Mouse (Mus musculus): ENCODE results near the gene Sh3bp5.

Gene Sh3bp5

GRCm38 (mm10) chr14:31337406-31337805 is 98.5 kb downstream of the Sh3bp5 start:
- peak; percentile 18 for DNase-seq (ENCODE audit: low spot score)

GRCm38 (mm10) chr14:31336369-31337155 is 99.3 kb downstream of the Sh3bp5 start, which contains the start of gene Capn7:
TSS of gene Capn7 (plus strand) at chr14:31336638.
- peak; percentile 97 for DNase-seq (ENCODE audit: low spot score)

GRCm38 (mm10) chr14:31335765-31336164 is 100.1 kb downstream of the Sh3bp5 start:
- DNase-seq (ENCODE audit: low spot score): no peak

- DNase-seq (ENCODE audit: low spot score): no peak
Measured at GRCm38 (mm10) chr14:31330957-31331356, 104.9 kb downstream of the Sh3bp5 start.

GRCm38 (mm10) chr14:31329741-31330140 is 106.1 kb downstream of the Sh3bp5 start:
- no peak for DNase-seq (ENCODE audit: low spot score)

DNA sequence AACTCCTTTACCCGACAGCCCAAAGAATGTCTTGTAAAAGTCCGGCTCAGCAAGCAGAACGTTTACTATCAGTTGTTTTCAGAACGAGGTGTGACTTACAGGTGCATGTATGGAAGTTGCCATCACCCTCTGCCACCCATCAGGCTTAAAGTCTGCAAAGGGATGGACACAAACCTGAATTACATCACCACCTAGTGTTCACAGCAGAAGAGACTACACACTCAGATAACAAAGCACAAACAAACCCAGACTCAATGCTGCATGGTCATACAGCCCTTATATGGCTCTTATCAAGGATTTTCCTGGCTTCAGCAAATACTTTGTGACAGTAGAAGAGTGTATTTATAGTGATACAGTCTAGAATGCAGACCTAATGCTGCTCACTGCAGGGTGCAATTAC is 108.2 kb downstream of the Sh3bp5 start:
- no peak for DNase-seq (ENCODE audit: low spot score)

DNA sequence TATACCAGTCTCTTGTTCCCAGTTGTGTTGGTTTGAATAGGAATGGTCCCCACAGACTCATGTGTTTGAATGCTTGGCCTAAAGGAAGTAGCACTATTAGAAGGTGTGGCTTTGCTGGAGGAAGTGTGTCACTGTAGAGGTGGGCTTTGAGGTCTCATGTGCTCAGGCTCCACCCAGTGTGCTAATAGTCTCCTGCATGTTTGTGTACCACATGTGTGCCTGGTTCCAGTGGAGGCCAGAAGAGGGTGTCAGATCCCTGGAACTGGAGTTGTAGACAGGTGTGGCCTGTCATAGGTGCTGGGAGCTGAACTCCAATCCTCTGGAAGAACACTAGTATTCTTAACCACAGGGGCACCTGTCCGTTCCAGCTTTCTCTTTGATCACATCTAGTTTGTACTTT is 108.7 kb downstream of the Sh3bp5 start:
- DNase-seq (ENCODE audit: low spot score): no peak

DNA sequence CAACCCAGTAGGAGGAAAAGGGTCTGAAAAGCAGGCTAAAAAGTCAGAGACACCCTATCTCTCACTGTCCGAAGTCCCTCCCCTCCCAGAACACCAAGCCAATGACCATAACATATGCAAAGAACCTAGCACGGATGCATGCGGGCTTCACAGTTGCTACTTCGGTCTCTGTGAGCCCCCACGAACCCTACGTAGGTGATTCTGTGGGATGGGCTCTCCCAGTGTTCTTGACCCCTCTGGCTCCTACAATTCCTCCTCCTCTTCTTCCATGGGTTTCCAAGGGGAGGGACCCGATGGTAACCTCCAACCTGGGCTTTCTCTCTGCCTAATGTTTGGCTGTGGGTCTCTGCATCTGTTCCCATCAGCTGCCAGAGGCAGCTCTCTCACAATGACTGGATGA is 109.1 kb downstream of the Sh3bp5 start:
- DNase-seq (ENCODE audit: low spot score): no peak

DNA sequence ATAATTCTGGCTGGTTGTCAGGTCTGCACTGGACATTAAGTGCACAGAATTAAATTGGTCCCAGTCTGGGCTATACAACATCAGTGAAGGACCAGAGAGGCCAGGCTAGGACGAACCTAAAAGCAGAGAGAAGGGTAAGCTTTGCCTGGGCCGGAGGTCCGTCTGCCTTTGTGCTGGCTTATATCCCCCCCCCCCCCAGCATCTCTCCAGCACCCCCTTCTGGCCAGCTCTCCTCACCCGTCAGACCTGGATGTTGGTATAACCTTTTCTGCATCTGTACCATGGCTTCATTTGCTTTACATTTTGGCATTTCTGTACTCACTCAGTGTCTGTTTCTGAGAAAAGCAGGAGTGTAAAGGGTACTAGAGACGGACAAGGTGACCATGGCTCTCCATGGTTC is 110.3 kb downstream of the Sh3bp5 start:
- no peak for DNase-seq (ENCODE audit: low spot score)

DNA sequence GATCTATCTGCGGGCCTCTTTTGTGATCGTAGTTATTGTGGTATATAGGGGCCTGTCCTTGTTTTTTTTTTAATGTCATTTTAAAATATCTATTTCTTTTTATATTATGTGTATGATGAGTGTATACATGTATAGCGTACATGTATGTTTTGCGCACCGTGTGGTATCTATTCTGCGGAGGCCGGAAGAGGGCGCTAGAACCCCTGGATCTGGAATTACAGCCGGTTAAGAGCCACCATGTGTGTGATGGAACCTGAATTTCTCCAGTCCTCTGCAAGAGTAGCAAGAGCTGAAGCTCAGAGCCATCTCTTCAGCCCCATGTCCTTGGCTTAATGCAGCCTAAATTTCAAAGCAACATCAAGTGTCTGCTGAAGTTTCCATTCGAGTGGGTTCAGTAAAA is 111.0 kb downstream of the Sh3bp5 start:
- no peak for DNase-seq (ENCODE audit: low spot score)

- peak; percentile 18 for DNase-seq (ENCODE audit: low spot score)
Measured at GRCm38 (mm10) chr14:31323849-31324792, 111.8 kb downstream of the Sh3bp5 start, which contains the start of gene Dnah1. TSS of gene Dnah1 (minus strand) at chr14:31323896.

DNA sequence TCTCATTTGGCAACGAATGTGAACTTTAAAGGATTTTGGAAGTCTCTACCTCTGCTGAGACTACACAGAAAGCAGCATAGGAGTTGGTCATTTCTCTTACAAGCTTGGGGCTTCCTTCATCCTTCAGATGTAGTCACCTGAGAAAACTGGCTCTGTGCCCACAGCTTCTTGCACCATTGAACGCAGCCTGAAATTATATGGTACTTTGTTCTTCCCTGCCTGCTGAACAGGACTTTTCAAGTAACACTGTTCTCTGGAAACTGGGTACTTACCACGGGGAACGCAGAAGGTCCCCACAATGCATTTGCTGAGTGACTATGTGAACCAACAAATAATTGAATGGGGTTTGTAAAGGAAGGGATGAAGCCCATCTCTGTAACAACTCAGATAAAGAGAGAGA is 112.7 kb downstream of the Sh3bp5 start:
- no peak for DNase-seq (ENCODE audit: low spot score)

GRCm38 (mm10) chr14:31322191-31322590 is 113.7 kb downstream of the Sh3bp5 start:
- no peak for DNase-seq (ENCODE audit: low spot score)

DNA sequence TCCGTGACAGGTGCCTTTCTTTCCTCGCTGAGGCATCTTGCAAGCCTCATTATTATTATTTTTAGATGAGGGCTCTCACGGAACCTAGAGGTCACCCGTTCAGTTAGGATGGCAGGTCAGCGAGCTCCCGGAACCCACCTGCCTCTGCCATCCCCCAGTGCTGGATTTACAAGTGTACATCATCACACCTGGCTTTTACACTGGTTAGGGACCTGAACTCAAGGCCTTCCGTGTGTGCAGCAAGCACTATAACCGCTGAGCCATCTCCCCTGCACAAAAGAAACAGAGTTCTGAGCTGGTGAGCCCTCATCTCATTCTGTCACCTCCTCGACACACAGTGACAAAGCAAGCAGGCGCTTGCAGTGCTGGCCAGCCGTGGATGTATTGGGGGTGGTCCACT is 114.7 kb downstream of the Sh3bp5 start:
- DNase-seq (ENCODE audit: low spot score): no peak

DNA sequence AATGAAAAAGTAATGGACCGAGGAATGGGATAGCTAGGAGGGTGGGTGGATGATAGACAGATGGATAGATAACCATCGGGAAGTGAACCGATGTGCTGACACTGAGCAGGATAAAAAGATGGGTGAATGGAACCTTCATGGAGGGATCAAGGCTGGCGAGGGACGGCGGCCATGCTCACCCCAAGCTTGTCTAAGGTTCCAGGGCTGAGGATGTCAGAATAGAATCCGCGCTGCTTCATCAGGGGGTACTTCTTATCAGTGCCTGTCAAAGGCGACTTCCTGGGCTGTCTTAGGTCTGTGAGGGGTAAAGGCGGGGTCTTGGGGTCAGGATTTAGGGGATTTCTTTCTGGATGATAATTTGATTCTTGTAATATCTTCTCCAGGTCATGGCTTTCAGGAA is 116.3 kb downstream of the Sh3bp5 start:
- no peak for DNase-seq (ENCODE audit: low spot score)

GRCm38 (mm10) chr14:31317754-31318153 is 118.1 kb downstream of the Sh3bp5 start:
- no peak for DNase-seq (ENCODE audit: low spot score)

DNA sequence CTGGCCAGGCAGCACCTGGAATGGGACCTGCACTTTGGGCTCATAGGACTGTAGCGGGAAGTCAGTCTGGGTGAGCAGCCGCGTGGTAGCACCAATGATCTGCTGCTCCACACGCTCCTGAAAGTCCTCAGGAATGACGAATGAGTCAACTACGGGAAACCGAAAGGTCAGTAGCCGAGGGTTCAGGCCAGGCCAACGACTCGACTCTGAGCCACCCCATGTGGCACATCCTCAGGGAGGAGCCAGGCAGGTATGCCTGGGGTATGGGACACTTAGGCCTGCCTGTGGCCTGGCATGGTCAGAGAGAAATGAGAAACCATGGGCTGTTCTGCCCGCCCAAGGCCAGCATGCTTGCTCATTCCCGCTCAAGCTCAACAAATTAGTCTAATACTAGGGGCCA is 119.3 kb downstream of the Sh3bp5 start:
- no peak for DNase-seq (ENCODE audit: low spot score)

DNA sequence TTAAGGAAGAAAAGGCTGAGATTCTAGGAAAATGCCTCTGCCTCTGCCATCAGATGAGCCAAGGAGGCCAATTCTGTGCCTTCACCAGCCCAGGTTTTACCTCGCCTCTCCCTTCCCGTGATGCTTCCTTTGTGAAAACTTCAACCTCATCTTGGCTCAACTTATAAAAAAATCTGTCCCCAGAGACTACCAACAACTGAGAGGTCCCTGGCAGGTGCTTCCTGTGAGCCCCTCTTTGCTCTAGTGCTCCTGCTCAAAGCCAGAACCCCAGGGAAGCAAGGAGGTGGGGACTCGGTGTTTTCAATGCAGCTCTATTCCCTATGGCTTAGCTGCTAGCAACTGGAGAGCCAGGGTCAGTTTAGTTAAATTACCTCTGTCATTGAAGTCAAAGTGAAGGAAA is 122.7 kb downstream of the Sh3bp5 start:
- no peak for DNase-seq (ENCODE audit: low spot score)

Measured in T-cell, adult 2 months (primary cell).